Mouse (Mus musculus) erythroblast, embryonic 14.5 days (primary cell): ENCODE results near the gene Nell2.

Experiments used
- GATA1 ChIP-seq: IDR thresholded peaks from 2 replicates; pipeline ENCODE4 v1.6.1; 2012; ENCODE audit warnings: low read length, inconsistent platforms, mixed read lengths
- TAL1 ChIP-seq: IDR thresholded peaks from 3 replicates; pipeline ENCODE4 v1.6.1; 2012; ENCODE audit warnings: low read length, inconsistent platforms, mixed read lengths

GRCm38 (mm10) chr15:95183450-95183849, 344.9 kb downstream of the Nell2 start:
- TF ChIP-seq TAL1 (no peak), GATA1 (no peak)
